8 mouse cellular contexts compared by ENCODE assay signal in genomic region chr3:41082885-41083789, GRCm38 (mm10). TPM values are rescaled to one million over a fixed set of nuclear protein-coding genes. Genes with fewer than 3 reads are reported as not detected.
DNase-seq lines count a peak whose midpoint lies in the region; ATAC-seq lines count a peak whose summit lies in the region.

Gene Pgrmc2 (minus strand): TSS chr3:41083046.

- H3K4me1 ChIP-seq in hindbrain, embryonic 12.5 days, result peaks cover 18% of the 10 kb centered on the region

- H3K4me2 ChIP-seq in hindbrain, embryonic 12.5 days (replicated peaks), result peak within 1 kb of the TSS; percentile 76

- peak; percentile 98 for ATAC-seq in hindbrain, embryonic 12.5 days (ENCODE audit: low FRiP score)

- no peaks in the 10 kb centered on the region for H3K9me3 ChIP-seq in hindbrain, embryonic 12.5 days (replicated peaks)

- H3K36me3 ChIP-seq in hindbrain, embryonic 12.5 days, result no peaks in the 10 kb centered on the region

- H3K9ac ChIP-seq in hindbrain, embryonic 12.5 days, result peak within 1 kb of the TSS; percentile 88

- no peaks in the 10 kb centered on the region for H3K27me3 ChIP-seq in hindbrain, embryonic 12.5 days

- under 1% methylated on average over 80 of the region's 95 CpGs for WGBS in hindbrain, embryonic 12.5 days

- peak within 1 kb of the TSS; percentile 86 for H3K4me3 ChIP-seq in hindbrain, embryonic 12.5 days

- H3K27ac ChIP-seq in hindbrain, embryonic 12.5 days, result peak within 1 kb of the TSS; percentile 91

- DNase-seq in NIH3T3 (ENCODE audit: low read depth), result peak; percentile 99
- peak; percentile 99 for DNase-seq in cerebellum, postnatal 10 days
- peak; percentile 98 to 99 for DNase-seq in frontal cortex, postnatal 10 days (ENCODE audit: low spot score in 2 of 2)
- DNase-seq in layer of hippocampus, postnatal 14 days (ENCODE audit: low spot score in 2 of 2), result peak; percentile 97 to 99
- peak; percentile 98 for DNase-seq in lung, postnatal 14 days
- peak; percentile 97 for DNase-seq in retina, adult 2 months (ENCODE audit: low read depth, low spot score)
- peak; percentile 98 to 99 for DNase-seq in thymus, postnatal 36 days

RNA-seq across cellular contexts. Expression of gene Pgrmc2, which starts in this region (rescaled TPM):
- polyA plus RNA-seq in hindbrain, embryonic 12.5 days (2016; fragmentation: Nextera tagmentation; extraction: Ambion mirVana), result 43.7 and 46.1 TPM in 2 replicates
- total RNA-seq in layer of hippocampus, postnatal 14 days (2021), result 10 to 100 TPM; 47.1 to 50.5 TPM

Comparison
In these comparisons a context has a peak if more than half of its experiments do, and no peak if none do; other contexts are left out.
1. Peak in every context shown above with its lines: DNase-seq, ATAC-seq, H3K4me3 ChIP-seq and H3K27ac ChIP-seq.